Mouse (Mus musculus) cerebellum, adult 8-10 months (tissue): ENCODE measurements at regions not wholly inside any gene's neighbourhood (a gene's known extent, or its start where the extent isn't known, plus 50 kb on each side); places are given as distances from the start of the nearest gene placed in this dataset.

ENCODE experiments used
- DNase-seq: peaks from one replicate; pipeline ENCODE4 v3.0.0; 2022

GRCm38 (mm10) chr13:97512521-97512920, 247.9 kb downstream of the Gm10260 start:
- DNase-seq: no peak

DNA sequence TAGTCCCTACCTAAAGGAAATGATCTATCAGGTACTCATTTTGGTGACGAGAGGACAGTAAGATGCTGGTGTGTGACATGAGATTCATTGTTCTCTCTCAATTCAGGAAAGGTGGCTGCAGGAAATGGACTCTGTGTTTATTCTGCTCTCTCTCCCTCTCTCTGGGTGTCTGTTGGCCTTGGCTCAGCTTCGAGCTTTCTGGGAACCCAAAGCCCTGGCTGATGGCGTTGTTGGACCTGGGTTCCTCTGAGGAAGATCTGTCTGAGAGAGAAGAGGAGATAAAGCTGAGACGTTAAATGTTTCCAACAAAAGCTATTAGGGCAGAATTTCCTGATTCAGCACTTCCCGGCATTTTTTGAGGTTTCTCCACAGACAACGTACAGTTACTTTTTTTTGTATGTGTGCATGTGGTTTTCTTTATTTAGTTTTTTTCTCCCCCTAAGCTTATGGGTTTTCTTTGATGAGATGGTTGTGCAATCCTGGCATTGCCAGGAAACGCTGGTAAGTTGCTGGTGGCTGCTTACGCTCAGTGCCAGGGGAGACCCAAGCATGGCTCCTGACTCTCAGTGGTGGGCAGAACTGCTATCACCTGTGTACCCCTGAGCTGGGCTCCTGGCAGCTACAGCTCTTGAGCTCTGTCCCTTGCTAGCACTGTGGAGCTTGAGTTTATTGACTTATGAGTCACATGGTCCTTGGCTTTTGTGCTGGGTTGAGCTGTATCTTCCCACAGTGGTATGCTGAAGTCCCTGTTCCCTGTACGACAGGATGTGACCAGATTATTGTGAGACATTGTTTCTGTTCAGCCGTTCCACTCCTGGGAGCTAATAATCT, 249.8 kb downstream of the Gm10260 start:
- DNase-seq: no peak

DNA sequence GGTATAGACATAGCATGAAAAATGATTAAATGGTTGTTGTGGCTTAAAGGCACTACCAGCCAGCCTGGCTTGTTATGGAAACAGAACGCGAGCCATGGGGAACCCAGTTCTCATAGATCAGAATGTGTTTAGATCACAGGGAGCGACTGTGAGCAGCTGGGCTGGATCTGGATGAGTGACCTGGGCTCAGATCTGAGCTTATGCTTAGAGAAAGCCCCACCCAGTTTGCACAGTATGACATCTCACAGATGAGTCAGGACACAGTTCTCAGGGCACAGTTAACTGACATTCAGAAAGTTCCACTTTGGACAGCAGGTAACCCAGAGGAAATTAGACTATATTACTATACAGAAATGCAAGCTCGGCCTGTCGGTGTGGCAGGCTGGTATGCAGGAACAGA, 255.5 kb downstream of the Gm10260 start:
- no peak for DNase-seq

DNA sequence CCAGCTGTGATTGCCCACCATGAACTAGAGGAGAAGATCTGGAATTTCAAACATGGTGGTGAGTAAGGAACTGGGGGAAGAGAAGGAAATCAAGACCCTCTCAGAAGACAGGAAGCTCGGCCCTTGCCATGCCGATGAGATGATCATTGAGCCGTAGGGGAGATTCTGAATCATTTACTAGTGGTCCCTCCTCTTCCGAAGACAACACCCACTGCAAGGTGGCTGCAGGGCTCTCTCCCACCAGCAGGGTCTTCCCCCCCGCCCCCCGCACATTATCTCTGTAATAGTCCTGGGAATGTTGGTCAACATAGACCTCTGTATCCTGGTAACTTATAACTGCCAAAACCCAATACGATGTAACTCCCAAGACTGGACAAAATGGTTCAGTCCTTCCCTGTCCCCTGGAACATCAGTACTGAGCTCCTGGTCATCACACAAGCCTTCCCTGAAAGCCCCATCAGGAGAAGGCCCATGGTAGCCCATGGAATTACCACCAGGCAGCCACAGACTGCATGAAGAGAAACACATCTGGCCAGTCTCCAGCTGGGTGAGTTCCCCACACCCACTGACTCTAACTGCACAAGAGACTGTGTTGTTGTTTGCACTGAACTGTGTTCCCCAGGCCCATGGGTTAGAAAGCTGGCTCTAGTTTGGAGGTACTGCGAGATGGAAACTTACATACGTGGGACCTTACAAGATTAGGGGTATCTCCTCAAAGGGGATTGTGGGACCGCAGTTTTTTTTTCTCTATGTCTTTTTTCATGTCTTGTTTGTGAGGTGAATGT, 256.3 kb downstream of the Gm10260 start:
- DNase-seq: no peak

DNA sequence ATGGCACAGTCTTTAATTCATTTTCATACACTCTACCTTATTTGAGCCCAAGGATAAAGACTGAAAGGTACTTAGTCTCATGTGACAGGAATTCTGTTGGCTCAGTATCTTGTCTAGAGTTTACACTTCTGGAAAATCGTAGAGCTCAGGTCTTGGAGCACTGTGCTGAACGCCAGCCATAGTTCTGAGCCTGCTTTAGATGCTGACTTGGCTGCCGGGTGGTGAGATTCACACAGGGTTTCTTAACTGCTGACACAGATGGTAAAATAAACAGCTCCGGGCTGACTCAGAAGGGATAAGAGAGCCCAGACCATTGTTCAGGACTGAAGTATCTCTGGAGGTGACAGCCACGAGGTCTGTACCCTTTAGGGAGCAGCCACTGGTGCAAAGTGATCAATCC, 257.0 kb downstream of the Gm10260 start:
- DNase-seq: no peak

- no peak for DNase-seq
These were observed 259.2 kb downstream of the Enc1 start for GRCm38 (mm10) chr13:97500155-97500554.

- no peak for DNase-seq
These were observed 258.1 kb downstream of the Enc1 start for GRCm38 (mm10) chr13:97498981-97499380.

- no peak for DNase-seq
These were observed 257.0 kb downstream of the Enc1 start for GRCm38 (mm10) chr13:97497928-97498327.

DNA sequence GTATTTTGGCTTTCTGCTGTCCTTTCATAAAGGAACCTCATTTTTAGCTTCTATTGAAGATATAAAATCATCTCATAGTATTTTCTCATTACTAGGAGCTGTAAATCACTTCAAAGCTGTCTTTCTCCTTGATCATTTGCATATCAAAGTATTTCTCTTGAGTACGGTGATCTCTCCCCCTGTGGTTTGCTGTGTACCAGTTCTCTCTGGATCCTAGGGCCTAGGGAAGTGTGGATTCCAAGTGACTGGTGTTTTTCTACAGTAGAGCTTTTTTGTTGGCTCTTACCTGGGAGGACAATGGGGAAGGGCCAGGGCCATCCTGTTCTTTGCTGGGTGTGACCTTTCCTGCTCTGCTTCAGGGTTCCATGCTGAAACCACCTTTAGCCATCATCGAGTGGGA, 253.9 kb downstream of the Enc1 start:
- no peak for DNase-seq

DNA sequence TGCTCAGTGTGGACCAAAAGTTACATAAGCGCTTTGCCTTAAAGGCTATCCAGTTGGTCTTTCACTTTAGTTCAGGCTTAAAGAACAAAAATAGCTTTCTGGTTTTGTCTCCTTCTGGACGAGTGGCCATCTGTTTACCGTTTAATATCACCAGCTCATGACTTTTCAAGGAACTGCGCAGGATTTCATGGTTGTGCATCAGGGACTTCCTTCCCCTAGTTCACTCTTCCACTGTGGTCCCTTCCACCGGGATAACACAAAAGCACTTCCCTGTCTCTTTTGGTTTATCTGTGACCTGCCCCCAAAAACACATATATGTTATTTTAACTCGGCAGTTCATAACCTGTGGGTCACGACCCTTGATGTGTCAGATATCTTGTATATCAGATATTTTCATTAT, 252.9 kb downstream of the Enc1 start:
- DNase-seq: no peak

GRCm38 (mm10) chr13:97492958-97493735, 252.2 kb downstream of the Enc1 start:
- DNase-seq: no peak

DNA sequence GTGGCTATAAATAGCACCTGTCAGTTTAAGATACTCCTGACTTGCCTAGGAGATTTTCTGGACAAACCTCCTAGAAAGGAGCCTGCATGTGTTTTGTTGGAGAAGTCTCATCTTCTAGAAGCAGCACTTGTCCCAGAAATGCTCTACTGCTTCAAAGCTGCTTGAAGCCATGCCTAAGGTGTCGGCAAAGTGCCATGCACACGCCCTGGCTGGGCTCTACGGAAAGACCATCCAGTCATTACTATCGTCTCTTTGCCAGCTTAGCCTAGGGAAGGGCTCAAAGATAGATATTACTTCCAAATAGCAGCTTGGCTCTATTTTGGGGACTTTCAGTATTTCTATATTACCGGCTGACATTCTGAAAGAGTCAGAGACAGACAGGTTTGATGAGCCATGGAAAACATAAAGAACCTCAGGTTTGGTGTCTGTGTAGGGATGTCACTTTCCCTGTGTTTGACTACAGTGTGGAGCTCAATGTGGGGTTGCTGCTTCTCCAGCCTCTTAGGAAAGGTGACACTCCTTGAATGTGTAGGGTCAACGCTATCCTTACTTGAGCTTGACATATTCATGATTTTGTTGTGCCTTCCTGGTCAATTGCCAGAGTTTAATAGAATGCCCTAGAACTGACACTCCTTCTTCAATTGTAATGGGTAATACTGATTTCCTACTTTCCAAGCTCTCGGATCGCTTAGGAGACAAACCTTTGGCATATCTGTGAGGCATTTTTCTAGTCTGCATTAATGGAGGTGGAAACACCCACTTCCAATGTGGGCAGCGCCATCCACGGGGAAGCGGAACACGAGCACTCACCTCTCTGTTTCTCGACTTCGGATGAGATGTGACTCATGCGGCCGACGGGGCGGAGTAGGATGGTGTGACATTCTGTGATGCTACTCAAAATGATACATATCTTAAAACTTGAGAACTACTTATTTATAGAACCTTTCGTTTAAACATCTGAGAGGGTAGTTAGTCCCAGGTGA, 251.3 kb downstream of the Enc1 start:
- no peak for DNase-seq

GRCm38 (mm10) chr13:97490131-97490530, 249.2 kb downstream of the Enc1 start:
- no peak for DNase-seq

- no peak for DNase-seq
These were observed 248.8 kb downstream of the Enc1 start for GRCm38 (mm10) chr13:97489721-97490120.

DNA sequence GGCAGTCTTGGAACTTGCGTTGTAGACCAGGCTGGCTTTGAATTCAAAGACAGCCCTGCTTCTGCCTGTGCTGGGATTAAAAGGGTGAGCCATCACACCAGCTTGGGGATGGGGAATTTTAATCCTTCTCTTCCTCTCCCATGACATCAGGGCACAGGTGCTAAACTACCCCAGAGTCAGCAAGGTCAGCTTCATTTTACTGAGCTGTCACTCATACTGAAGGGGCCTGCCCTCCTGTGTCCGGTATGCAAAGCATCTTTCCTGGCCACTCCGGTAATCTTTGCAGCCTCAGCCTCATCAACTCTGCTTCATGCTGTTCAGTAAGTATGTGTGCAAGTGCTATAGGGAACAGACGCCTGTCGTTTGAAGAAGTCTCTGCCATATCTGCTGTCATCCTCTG, 248.1 kb downstream of the Enc1 start:
- no peak for DNase-seq

DNA sequence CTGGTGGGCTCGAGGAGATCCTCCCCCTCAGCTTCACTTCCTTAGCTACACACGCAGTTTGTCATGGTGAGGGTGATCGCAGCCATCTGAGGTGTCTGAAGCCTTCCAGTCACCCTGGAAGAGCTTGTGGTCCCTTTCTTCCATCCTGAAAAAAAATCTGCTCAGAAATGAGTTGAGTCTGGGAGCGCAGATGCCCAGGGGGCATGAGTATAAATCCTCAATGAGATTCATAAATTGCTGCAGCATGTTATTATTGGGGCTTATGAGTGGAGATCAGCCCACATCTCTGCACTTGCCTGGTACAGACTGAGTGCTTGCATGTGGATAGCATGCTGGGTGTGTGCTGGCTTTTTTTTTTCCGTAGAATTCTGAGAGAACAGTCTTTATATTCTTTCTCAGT, 247.6 kb downstream of the Enc1 start:
- DNase-seq: no peak

DNA sequence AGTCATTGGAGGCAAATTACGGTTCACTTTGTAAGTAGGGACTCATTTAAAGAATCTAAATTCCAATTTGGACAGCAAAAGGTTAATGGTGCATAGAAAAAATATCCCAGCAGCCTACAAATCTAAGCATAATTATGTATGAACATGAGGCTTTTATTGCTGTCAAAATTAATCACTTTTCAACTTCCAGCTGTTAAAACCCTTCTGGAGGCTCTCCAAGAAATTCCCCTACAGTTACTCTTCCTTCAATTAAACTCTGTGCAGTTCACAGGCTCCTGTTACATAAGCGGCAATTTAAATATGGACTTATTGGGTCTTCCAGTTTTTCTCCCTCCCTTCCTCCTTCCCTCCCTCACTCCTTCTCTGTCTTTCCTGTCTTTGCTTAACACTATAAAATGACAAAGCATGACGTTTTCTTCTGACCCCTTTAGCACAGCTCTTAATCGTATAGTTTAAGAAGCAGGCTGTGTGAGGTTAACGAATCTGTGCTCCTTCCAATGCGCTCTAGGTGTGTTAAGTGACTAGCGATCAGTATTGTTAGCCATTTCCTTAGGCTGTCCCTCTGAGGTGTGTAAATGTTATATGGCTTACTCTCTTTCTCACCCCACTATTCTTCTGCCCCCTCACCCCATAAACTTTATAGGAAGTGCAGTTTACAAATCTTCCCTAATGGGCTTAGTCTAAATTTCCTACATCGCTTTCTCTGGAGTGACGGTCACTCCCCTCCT, 247.0 kb downstream of the Enc1 start:
- no peak for DNase-seq

GRCm38 (mm10) chr13:97486490-97486889, 245.6 kb downstream of the Enc1 start:
- DNase-seq: no peak

- DNase-seq: no peak
These were observed 245.0 kb downstream of the Enc1 start for GRCm38 (mm10) chr13:97485886-97486285.

- DNase-seq: no peak
These were observed 244.1 kb downstream of the Enc1 start for GRCm38 (mm10) chr13:97484808-97485545.

GRCm38 (mm10) chr13:97483681-97484080, 242.8 kb downstream of the Enc1 start:
- no peak for DNase-seq
